Mouse (Mus musculus) thymus, adult 2 months (tissue): ENCODE results near the gene Afg1l.

Experiments
- CTCF ChIP-seq: fragments of 200-500 bp; IDR thresholded peaks from 2 replicates; pipeline ENCODE4 v1.5.1; 2012; ENCODE audit warnings: mild to moderate bottlenecking, control low read depth, low read length, moderate library complexity, borderline replicate concordance; ENCODE audit not compliant: control insufficient read depth, poor library complexity, insufficient read depth; ENCODE audit errors: extremely low read depth
- POLR2A ChIP-seq: fragments of 200-500 bp; IDR thresholded peaks from 2 replicates; pipeline ENCODE4 v1.6.1; 2012; ENCODE audit warnings: mild to moderate bottlenecking, low read length, control low read depth, moderate library complexity; ENCODE audit not compliant: control insufficient read depth, poor library complexity, insufficient read depth; ENCODE audit errors: extremely low read depth

DNA sequence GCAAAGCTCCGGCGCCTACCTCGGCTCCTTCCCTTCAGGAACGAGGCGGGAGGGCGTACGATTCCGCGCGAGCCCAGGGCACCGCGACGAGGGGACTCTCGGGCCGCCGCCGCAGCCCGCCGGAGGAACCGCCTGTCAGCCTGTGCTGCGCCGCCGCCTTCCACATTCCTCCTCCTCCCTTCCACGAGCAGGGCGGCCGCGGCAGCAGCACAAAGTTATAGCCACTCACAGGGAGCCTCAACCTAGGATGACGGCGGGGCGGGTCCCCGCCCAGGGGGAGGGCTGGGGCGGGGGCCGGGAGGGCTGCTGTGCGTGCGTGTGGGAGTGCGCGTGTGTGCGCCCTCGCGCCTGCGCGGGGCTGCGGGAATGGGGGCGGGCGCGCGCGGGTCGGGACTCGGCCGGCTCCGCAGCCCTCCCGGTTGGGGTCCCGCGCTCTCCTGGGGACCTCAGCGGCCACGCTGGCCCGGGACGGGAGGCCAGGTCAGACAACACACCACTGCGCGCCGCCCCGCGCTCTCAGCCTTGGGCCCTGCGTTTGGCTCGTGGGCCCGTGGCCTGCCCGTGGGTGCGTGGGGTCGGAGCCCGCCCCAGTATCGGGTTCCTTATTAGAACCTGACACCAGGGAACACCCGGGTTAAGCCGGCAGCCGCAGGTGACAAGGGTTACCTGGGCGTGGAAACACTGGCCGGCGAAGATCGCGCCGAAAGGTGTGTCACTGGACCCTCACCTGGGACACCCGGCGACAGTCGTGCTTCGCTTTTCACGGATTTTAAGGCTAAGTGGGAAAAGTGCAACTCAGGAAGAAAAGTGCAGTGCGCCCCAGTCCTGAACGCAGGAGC lies 201.6 kb downstream of the Afg1l start, which contains the start of gene Foxo3:
- TF ChIP-seq CTCF (0 out of 2 replicates have a peak, but pooled peaks have one; percentile 4), POLR2A (peak; percentile 96)
